Mouse (Mus musculus) lung, adult 2 months (tissue): ENCODE results near the gene Ros1. TPM values are rescaled to one million over a fixed set of nuclear protein-coding genes. Genes with fewer than 3 reads are reported as not detected.

Source experiments
- DNase-seq: peaks from one replicate; pipeline ENCODE4 v3.0.0; 2022
- H3K4me1 ChIP-seq: fragments of 200-500 bp; 2 replicates; pipeline ENCODE4 v1.6.1; 2011; ENCODE audit warnings: low read length; ENCODE audit not compliant: control insufficient read depth, insufficient read depth
- H3K4me3 ChIP-seq: fragments of 200-500 bp; replicated peaks from 2 replicates; pipeline ENCODE3; 2011; ENCODE audit warnings: low read depth, mild to moderate bottlenecking, control low read depth, low read length; ENCODE audit errors: extremely low read depth
- CTCF ChIP-seq: fragments of 200-500 bp; IDR thresholded peaks from 2 replicates; pipeline ENCODE4 v1.5.1; 2011; ENCODE audit warnings: mild to moderate bottlenecking, low read length, control low read depth; ENCODE audit not compliant: insufficient read depth
- POLR2A ChIP-seq: fragments of 200-500 bp; IDR thresholded peaks from 2 replicates; pipeline ENCODE4 v1.6.1; 2011; ENCODE audit warnings: low read depth, mild to moderate bottlenecking, control low read depth, low read length, borderline replicate concordance; ENCODE audit errors: extremely low read depth
- WGBS: fragments of 180-500 bp; shearing (Covaris S2); methylation state at CpG from one replicate; pipeline ENCODE4 v1.1.7; 2018; 5-methylcytosine and 5-hydroxymethylcytosine counted together
- polyA plus RNA-seq: library from polyadenylated mRNA; depleted of rRNA; stranded (reverse); fragments of >200 nt; gene quantifications from 2 replicates; pipeline ENCODE4 v1.2.3, GENCODE M21; 2012

Ros1 gene
- polyA plus RNA-seq, 1 experiment, result 0.38 TPM

GRCm38 (mm10) chr10:52048287-52048686 is 146.8 kb downstream of the Ros1 start:
- no peak for DNase-seq
- H3K4me3 ChIP-seq, result no peak overlapping the region
- no peaks in the 10 kb centered on the region for H3K4me1 ChIP-seq
- 25% methylated on average over 3 of the region's 3 CpGs for WGBS
- TF ChIP-seq POLR2A (no peak), CTCF (no peak)

GRCm38 (mm10) chr10:52043086-52043485 is 152.0 kb downstream of the Ros1 start:
- TF ChIP-seq CTCF (no peak), POLR2A (no peak)
- no peaks in the 10 kb centered on the region for H3K4me1 ChIP-seq
- no peak overlapping the region for H3K4me3 ChIP-seq
- DNase-seq, result no peak
- WGBS, result 76% methylated on average over 5 of the region's 5 CpGs

- Histone ChIP-seq H3K4me3 (no peak overlapping the region), H3K4me1 (no peaks in the 10 kb centered on the region)
- 84% methylated on average over 1 of the region's 1 CpGs for whole genome bisulfite sequencing
- DNase-seq, result no peak
- TF ChIP-seq POLR2A (no peak), CTCF (no peak)
These were observed 155.7 kb downstream of the Ros1 start for GRCm38 (mm10) chr10:52039392-52039791.

GRCm38 (mm10) chr10:52033729-52034128 is 161.3 kb downstream of the Ros1 start:
- TF ChIP-seq CTCF, result no peak
- no peak for TF ChIP-seq POLR2A
- no peak for DNase-seq
- H3K4me3 ChIP-seq, result no peak overlapping the region
- H3K4me1 ChIP-seq, result no peaks in the 10 kb centered on the region

- Histone ChIP-seq H3K4me1 (no peaks in the 10 kb centered on the region), H3K4me3 (no peak overlapping the region)
- 5% methylated on average over 10 of the region's 10 CpGs for WGBS
- no peak for DNase-seq
- no peak for TF ChIP-seq POLR2A
- no peak for TF ChIP-seq CTCF
These were observed 165.5 kb downstream of the Ros1 start for GRCm38 (mm10) chr10:52029421-52030080.

GRCm38 (mm10) chr10:52028561-52029370 is 166.3 kb downstream of the Ros1 start:
- no peak overlapping the region for H3K4me3 ChIP-seq
- TF ChIP-seq CTCF (no peak), POLR2A (no peak)
- 4% methylated on average over 11 of the region's 11 CpGs for WGBS
- DNase-seq, result no peak
- H3K4me1 ChIP-seq, result no peaks in the 10 kb centered on the region

- WGBS, result 3% methylated on average over 68 of the region's 68 CpGs
- no peak for DNase-seq
- Histone ChIP-seq H3K4me1 (no peaks in the 10 kb centered on the region), H3K4me3 (no peak overlapping the region)
- TF ChIP-seq POLR2A, result no peak
- no peak for TF ChIP-seq CTCF
These were observed 167.6 kb downstream of the Ros1 start for GRCm38 (mm10) chr10:52027161-52028035.

GRCm38 (mm10) chr10:52025821-52026220 is 169.2 kb downstream of the Ros1 start:
- Histone ChIP-seq H3K4me1 (no peaks in the 10 kb centered on the region), H3K4me3 (no peak overlapping the region)
- no peak for DNase-seq
- 25% methylated on average over 7 of the region's 7 CpGs for WGBS
- no peak for TF ChIP-seq CTCF
- TF ChIP-seq POLR2A, result no peak

GRCm38 (mm10) chr10:52025291-52025690 is 169.8 kb downstream of the Ros1 start:
- TF ChIP-seq CTCF (no peak), POLR2A (no peak)
- 0% methylated on average over 1 of the region's 1 CpGs for WGBS
- DNase-seq, result no peak
- H3K4me1 ChIP-seq, result no peaks in the 10 kb centered on the region
- H3K4me3 ChIP-seq, result no peak overlapping the region
